Comparison of ENCODE assay signal across 8 mouse cellular contexts in the genomic region with DNA sequence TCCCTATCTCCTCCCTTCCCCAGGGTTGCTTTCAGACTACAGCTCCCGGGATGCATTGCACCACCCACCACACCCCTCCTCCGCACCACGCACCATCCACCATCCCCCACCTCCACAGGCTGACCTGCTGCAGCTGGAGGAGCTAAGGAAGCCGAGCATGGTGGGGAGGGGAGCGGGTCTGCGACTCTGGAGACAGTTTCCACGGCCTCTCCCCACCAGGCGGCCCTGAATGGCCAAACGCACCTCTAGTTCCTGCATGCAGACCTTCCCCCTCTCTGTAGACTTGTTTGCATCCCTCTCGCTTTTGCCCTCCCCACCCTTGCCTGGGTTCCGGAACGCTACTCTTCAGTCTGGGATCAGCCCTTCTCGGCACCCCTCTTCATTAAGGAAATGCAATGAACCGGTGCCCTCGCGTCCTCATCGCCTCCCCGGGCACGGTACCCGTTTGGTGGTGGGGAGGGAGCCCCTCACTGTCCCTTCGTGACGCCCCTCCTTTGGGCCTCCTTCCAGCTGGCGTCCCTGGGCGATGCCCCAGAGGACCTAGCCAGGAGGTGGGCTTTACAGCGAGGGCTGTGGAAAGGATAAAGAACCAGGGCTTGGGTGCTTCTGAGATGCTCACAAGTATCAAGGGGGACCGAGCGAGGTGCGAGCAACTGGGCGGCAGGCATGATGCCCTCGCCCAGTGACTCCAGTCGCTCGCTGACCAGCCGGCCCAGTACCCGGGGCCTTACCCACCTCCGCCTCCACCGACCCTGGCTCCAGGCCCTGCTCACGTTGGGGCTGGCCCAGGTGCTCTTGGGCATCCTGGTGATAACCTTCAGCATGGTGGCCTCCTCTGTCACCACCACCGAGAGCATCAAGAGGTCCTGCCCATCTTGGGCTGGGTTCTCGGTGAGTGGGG. TPM values are rescaled to one million over a fixed set of nuclear protein-coding genes. Genes with fewer than 3 reads are reported as not detected.
DNase-seq lines count a peak whose midpoint lies in the region; ATAC-seq and TF ChIP-seq lines count a peak whose summit lies in the region.

TSS of gene Fam189b (plus strand) at position 86 of the 901 bp plus-strand sequence.

- peaks cover 12% of the 10 kb centered on the region for H3K79me2 ChIP-seq in C2C12 (ENCODE audit: control insufficient read depth, insufficient read depth)

- peak within 1 kb of the TSS; percentile 98 for H3K4me2 ChIP-seq in heart, embryonic 13.5 days
- peak within 1 kb of the TSS; percentile 99 for H3K4me2 ChIP-seq in kidney, postnatal 0 days (ENCODE audit: low read length)
- H3K4me2 ChIP-seq in midbrain, postnatal 0 days (ENCODE audit: low read depth, low read length, poor library complexity, severe bottlenecking) = peak within 1 kb of the TSS; percentile 88
- peak within 1 kb of the TSS; percentile 97 for H3K4me2 ChIP-seq in stomach, embryonic 16.5 days (ENCODE audit: low read depth, low read length)

- no peak within 1 kb of the TSS for H3K27ac ChIP-seq in brown adipose tissue, adult 24 weeks (replicated peaks; ENCODE audit: low read depth, low read length)
- peak within 1 kb of the TSS; percentile 93 for H3K27ac ChIP-seq in forebrain, embryonic 10.5 days
- peak within 1 kb of the TSS; percentile 75 for H3K27ac ChIP-seq in heart, embryonic 13.5 days (replicated peaks)
- peak within 1 kb of the TSS; percentile 73 for H3K27ac ChIP-seq in kidney, postnatal 0 days
- H3K27ac ChIP-seq in midbrain, postnatal 0 days (ENCODE audit: low read depth, low read length) = peak within 1 kb of the TSS; percentile 94
- H3K27ac ChIP-seq in stomach, embryonic 16.5 days (ENCODE audit: low read length) = peak within 1 kb of the TSS; percentile 61

- no peaks in the 10 kb centered on the region for H3K27me3 ChIP-seq in C2C12 (ENCODE audit: control insufficient read depth, insufficient read depth, insufficient read length)
- peaks cover 18% of the 10 kb centered on the region for H3K27me3 ChIP-seq in forebrain, embryonic 10.5 days (ENCODE audit: poor library complexity, severe bottlenecking)
- H3K27me3 ChIP-seq in heart, embryonic 13.5 days (replicated peaks) = peaks cover 13% of the 10 kb centered on the region; the same call in 1 of the 2 replicates
- no peaks in the 10 kb centered on the region for H3K27me3 ChIP-seq in kidney, postnatal 0 days (ENCODE audit: insufficient read depth, low read length)
- no peaks in the 10 kb centered on the region for H3K27me3 ChIP-seq in midbrain, postnatal 0 days (ENCODE audit: insufficient read depth, low read length)
- no peaks in the 10 kb centered on the region for H3K27me3 ChIP-seq in stomach, embryonic 16.5 days (ENCODE audit: control insufficient read depth, insufficient read depth, low read length)

- H3K4me3 ChIP-seq in C2C12 (ENCODE audit: insufficient read depth, poor library complexity, severe bottlenecking) = peak within 1 kb of the TSS; percentile 23
- peak within 1 kb of the TSS; percentile 54 for H3K4me3 ChIP-seq in brown adipose tissue, adult 24 weeks (ENCODE audit: insufficient read depth, low read depth, low read length)
- H3K4me3 ChIP-seq in forebrain, embryonic 10.5 days = peak within 1 kb of the TSS; percentile 77
- peak within 1 kb of the TSS; percentile 78 for H3K4me3 ChIP-seq in heart, embryonic 13.5 days
- peak within 1 kb of the TSS; percentile 61 for H3K4me3 ChIP-seq in kidney, postnatal 0 days (replicated peaks; ENCODE audit: low read depth, low read length)
- H3K4me3 ChIP-seq in midbrain, postnatal 0 days (ENCODE audit: low read depth, low read length) = peak within 1 kb of the TSS; percentile 65
- peak within 1 kb of the TSS; percentile 66 for H3K4me3 ChIP-seq in stomach, embryonic 16.5 days (replicated peaks; ENCODE audit: low read length)

- peaks cover under 1% of the 10 kb centered on the region; the same call in 1 of the 2 replicates for H3K4me1 ChIP-seq in brown adipose tissue, adult 24 weeks (ENCODE audit: control insufficient read depth, insufficient read depth, insufficient read length, low read length)
- peaks cover 73% of the 10 kb centered on the region for H3K4me1 ChIP-seq in forebrain, embryonic 10.5 days
- peaks cover 33% of the 10 kb centered on the region for H3K4me1 ChIP-seq in heart, embryonic 13.5 days
- peaks cover 23% of the 10 kb centered on the region; the same call in 1 of the 2 replicates for H3K4me1 ChIP-seq in kidney, postnatal 0 days (replicated peaks; ENCODE audit: insufficient read depth, low read length)
- peaks cover 13% of the 10 kb centered on the region for H3K4me1 ChIP-seq in midbrain, postnatal 0 days (ENCODE audit: insufficient read depth, low read length)
- H3K4me1 ChIP-seq in stomach, embryonic 16.5 days (ENCODE audit: control insufficient read depth, insufficient read depth, low read length) = peaks cover 24% of the 10 kb centered on the region

- peak; percentile 86 for DNase-seq in forebrain, embryonic 10.5 days (ENCODE audit: extremely low spot score, low spot score)
- peak; percentile 95 for DNase-seq in kidney, postnatal 0 days (ENCODE audit: low spot score)
- DNase-seq in liver = peak; percentile 85
- DNase-seq in midbrain, postnatal 0 days (ENCODE audit: low spot score) = peak; percentile 92

- H3K9ac ChIP-seq in heart, embryonic 13.5 days = peak within 1 kb of the TSS; percentile 90
- H3K9ac ChIP-seq in kidney, postnatal 0 days (ENCODE audit: low read depth, low read length) = peak within 1 kb of the TSS; percentile 75
- peak within 1 kb of the TSS; percentile 90 for H3K9ac ChIP-seq in midbrain, postnatal 0 days (replicated peaks; ENCODE audit: low read length, poor library complexity, severe bottlenecking)
- peak within 1 kb of the TSS; percentile 88 for H3K9ac ChIP-seq in stomach, embryonic 16.5 days (ENCODE audit: low read length)

- H3K36me3 ChIP-seq in C2C12 (ENCODE audit: control insufficient read depth, insufficient read depth) = peaks cover 34% of the 10 kb centered on the region
- H3K36me3 ChIP-seq in forebrain, embryonic 10.5 days (replicated peaks) = peaks cover 48% of the 10 kb centered on the region
- H3K36me3 ChIP-seq in heart, embryonic 13.5 days = peaks cover 52% of the 10 kb centered on the region
- peaks cover 25% of the 10 kb centered on the region; the same call in 1 of the 2 replicates for H3K36me3 ChIP-seq in kidney, postnatal 0 days (ENCODE audit: insufficient read depth, low read length)
- H3K36me3 ChIP-seq in midbrain, postnatal 0 days (ENCODE audit: insufficient read depth, low read length) = peaks cover 36% of the 10 kb centered on the region
- peaks cover 6% of the 10 kb centered on the region; the same call in 1 of the 2 replicates for H3K36me3 ChIP-seq in stomach, embryonic 16.5 days (ENCODE audit: control insufficient read depth, insufficient read depth, low read length)

- no peaks in the 10 kb centered on the region for H3K9me3 ChIP-seq in forebrain, embryonic 10.5 days
- H3K9me3 ChIP-seq in heart, embryonic 13.5 days = no peaks in the 10 kb centered on the region
- no peaks in the 10 kb centered on the region for H3K9me3 ChIP-seq in kidney, postnatal 0 days (replicated peaks; ENCODE audit: low read length)
- no peaks in the 10 kb centered on the region for H3K9me3 ChIP-seq in midbrain, postnatal 0 days (ENCODE audit: low read length)
- H3K9me3 ChIP-seq in stomach, embryonic 16.5 days (replicated peaks; ENCODE audit: control insufficient read depth, low read length) = no peaks in the 10 kb centered on the region

- ATAC-seq in heart, embryonic 13.5 days (ENCODE audit: extremely low read depth, insufficient number of reproducible peaks, low FRiP score, low TSS enrichment) = peak; percentile 82
- ATAC-seq in kidney, postnatal 0 days (replicated peaks; ENCODE audit: low FRiP score, low read depth) = peak; percentile 87
- peak; percentile 90 for ATAC-seq in midbrain, postnatal 0 days (ENCODE audit: low FRiP score)
- peak; percentile 96 for ATAC-seq in stomach, embryonic 16.5 days (ENCODE audit: insufficient read depth, low FRiP score)

- no peak for TF ChIP-seq CTCF in C2C12 (IDR thresholded peaks at IDR 0.05; ENCODE audit: control insufficient read depth, insufficient read depth, insufficient read length)
- peak; percentile 31; the same call in 1 of the 2 replicates for TF ChIP-seq CTCF in kidney, postnatal 0 days (IDR thresholded peaks at IDR 0.05; ENCODE audit: low read depth)
- TF ChIP-seq CTCF in midbrain, postnatal 0 days (IDR thresholded peaks at IDR 0.05) = peak; percentile 53

- peak within 1 kb of the TSS; percentile 88 for H3ac ChIP-seq in C2C12 (ENCODE audit: control insufficient read depth, insufficient read length, low read depth)

- peaks cover 11% of the 10 kb centered on the region for H3K79me3 ChIP-seq in C2C12 (ENCODE audit: low read depth)

- WGBS in forebrain, embryonic 10.5 days = 6% methylated on average over 39 of the region's 39 CpGs
- WGBS in heart, embryonic 13.5 days = 6% methylated on average over 39 of the region's 39 CpGs
- 6% methylated on average over 38 of the region's 39 CpGs for WGBS in kidney, postnatal 0 days
- 3% methylated on average over 39 of the region's 39 CpGs for WGBS in midbrain, postnatal 0 days
- WGBS in stomach, embryonic 16.5 days = 6% methylated on average over 39 of the region's 39 CpGs

TF ChIP-seq in C2C12, 6 proteins besides CTCF, POLR2A, EP300 and RAD21:
- TF ChIP-seq MYOD1 (IDR thresholded peaks at IDR 0.05; ENCODE audit: control insufficient read depth, insufficient read length, low read depth) = peak; percentile 13
- no peak for TF ChIP-seq USF1 (IDR thresholded peaks at IDR 0.05; ENCODE audit: low read depth)

RNA-seq across cellular contexts. Expression of gene Fam189b, which starts in this region (rescaled TPM):
- polyA plus RNA-seq in C2C12 (2012; fragmentation: generic; extraction: Trizol) = 27.4 TPM
- polyA plus RNA-seq in brown adipose tissue, adult 24 weeks (2012; ENCODE audit: insufficient read depth, insufficient read length, missing spikeins) = 1.3 and 2.0 TPM in 2 replicates
- polyA plus RNA-seq in forebrain, embryonic 10.5 days (2016; fragmentation: Nextera tagmentation; extraction: Ambion mirVana) = 25.1 and 25.6 TPM in 2 replicates
- 12.8 and 13.5 TPM in 2 replicates for polyA plus RNA-seq in heart, embryonic 13.5 days (2015; fragmentation: Nextera tagmentation; extraction: Ambion mirVana)
- 23.5 and 24.1 TPM in 2 replicates for polyA plus RNA-seq in kidney, postnatal 0 days (2015; fragmentation: Nextera tagmentation; extraction: Ambion mirVana)
- total RNA-seq in midbrain, postnatal 0 days (2014; rRNA removed) = 12.7 and 22.2 TPM in 2 replicates
- 32.5 and 37.5 TPM in 2 replicates for polyA plus RNA-seq in midbrain, postnatal 0 days (2015; fragmentation: Nextera tagmentation; extraction: Ambion mirVana)
- polyA plus RNA-seq in stomach, embryonic 16.5 days (2015; fragmentation: Nextera tagmentation; extraction: Ambion mirVana) = 22.0 and 23.9 TPM in 2 replicates

Comparison
In these comparisons a context has a peak if more than half of its experiments do, and no peak if none do; other contexts are left out.
1. H3K4me3 ChIP-seq: peak in every context shown above with its lines; median percentile 78 in heart, embryonic 13.5 days; 77 in forebrain, embryonic 10.5 days; 66 in stomach, embryonic 16.5 days; 65 in midbrain, postnatal 0 days; 61 in kidney, postnatal 0 days; 54 in brown adipose tissue, adult 24 weeks; 23 in C2C12.